Mouse (Mus musculus) hindbrain, embryonic 13.5 days (tissue): ENCODE measurements around the gene Card10. TPM values are rescaled to one million over a fixed set of nuclear protein-coding genes. Genes with fewer than 3 reads are reported as not detected.

Experiments
- ATAC-seq: fragments of 200-750 bp; cut with Nextera tagmentation; 2 replicates; pipeline ENCODE4 v1.8.0; 2017; ENCODE audit warnings: moderate TSS enrichment; ENCODE audit not compliant: low FRiP score
- H3K27ac ChIP-seq: fragments of 300-500 bp; sonication (generic); 2 replicates; pipeline ENCODE4 v1.5.1; 2015; ENCODE audit warnings: inconsistent platforms, mild to moderate bottlenecking, moderate library complexity
- H3K27me3 ChIP-seq: fragments of 300-500 bp; sonication (generic); 2 replicates; pipeline ENCODE4 v1.6.1; 2015; ENCODE audit warnings: mild to moderate bottlenecking, inconsistent platforms
- H3K36me3 ChIP-seq: fragments of 300-500 bp; sonication (generic); 2 replicates; pipeline ENCODE4 v1.6.1; 2015; ENCODE audit warnings: mild to moderate bottlenecking, inconsistent platforms
- H3K4me1 ChIP-seq: fragments of 300-500 bp; sonication (generic); replicated peaks from 2 replicates; pipeline ENCODE4 v1.6.1; 2015; ENCODE audit warnings: inconsistent platforms
- H3K4me2 ChIP-seq: fragments of 300-500 bp; sonication (generic); 2 replicates; pipeline ENCODE4 v1.6.1; 2015; ENCODE audit warnings: inconsistent platforms, mild to moderate bottlenecking, moderate library complexity
- H3K4me3 ChIP-seq: fragments of 300-500 bp; sonication (generic); 2 replicates; pipeline ENCODE4 v1.5.1; 2015; ENCODE audit warnings: mild to moderate bottlenecking, inconsistent platforms
- H3K9ac ChIP-seq: fragments of 300-500 bp; sonication (generic); 2 replicates; pipeline ENCODE4 v1.6.1; 2015; ENCODE audit warnings: mild to moderate bottlenecking, inconsistent platforms
- H3K9me3 ChIP-seq: fragments of 300-500 bp; sonication (generic); 2 replicates; pipeline ENCODE4 v1.6.1; 2016; ENCODE audit warnings: inconsistent platforms
- WGBS: fragments of 180-500 bp; shearing (Covaris S2); methylation state at CpG from one replicate; pipeline ENCODE4 v1.1.7; 2015; 5-methylcytosine and 5-hydroxymethylcytosine counted together
- polyA plus RNA-seq: library from polyadenylated mRNA; unstranded; fragments of >200 nt; fragmentation: Nextera tagmentation; extraction: Ambion mirVana; gene quantifications from 2 replicates; pipeline ENCODE4 v1.2.1, GENCODE M21; 2015

Card10 gene
- polyA plus RNA-seq, 1 experiment from 2014 or later = 1.6 TPM

DNA sequence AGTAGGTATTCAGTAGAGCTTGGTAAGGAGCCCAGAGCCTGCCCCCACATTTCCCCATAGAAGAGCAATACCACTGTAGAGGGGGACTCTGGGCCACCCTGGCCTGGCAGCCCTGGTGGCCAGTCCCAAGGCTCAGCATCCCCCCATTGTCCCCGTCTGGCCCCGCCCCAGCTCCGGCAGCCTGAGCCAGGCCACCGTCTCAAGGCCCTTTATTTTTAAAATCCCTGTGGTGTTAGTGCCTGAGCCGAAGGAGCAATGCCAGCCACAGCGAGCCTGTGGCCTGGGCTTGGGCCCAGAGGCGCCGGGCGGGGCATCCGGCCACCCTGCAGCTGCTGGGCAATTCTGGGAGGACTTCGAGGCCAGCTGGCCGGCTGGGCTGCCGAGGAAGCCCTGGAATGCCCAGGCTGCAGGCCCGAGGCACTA, 29.9 kb upstream of the Card10 start:
- peaks cover 8% of the 10 kb centered on the region; the same call in 1 of the 2 replicates for H3K27me3 ChIP-seq
- ATAC-seq = peak; percentile 55
- H3K27ac ChIP-seq = peak overlapping the region; percentile 68
- 19% methylated on average over 14 of the region's 14 CpGs for WGBS
- no peak overlapping the region for H3K4me3 ChIP-seq
- H3K9me3 ChIP-seq = no peaks in the 10 kb centered on the region
- H3K36me3 ChIP-seq = no peaks in the 10 kb centered on the region
- H3K4me2 ChIP-seq = no peak overlapping the region
- peak overlapping the region; percentile 53 for H3K9ac ChIP-seq
- H3K4me1 ChIP-seq = peaks cover 53% of the 10 kb centered on the region

DNA sequence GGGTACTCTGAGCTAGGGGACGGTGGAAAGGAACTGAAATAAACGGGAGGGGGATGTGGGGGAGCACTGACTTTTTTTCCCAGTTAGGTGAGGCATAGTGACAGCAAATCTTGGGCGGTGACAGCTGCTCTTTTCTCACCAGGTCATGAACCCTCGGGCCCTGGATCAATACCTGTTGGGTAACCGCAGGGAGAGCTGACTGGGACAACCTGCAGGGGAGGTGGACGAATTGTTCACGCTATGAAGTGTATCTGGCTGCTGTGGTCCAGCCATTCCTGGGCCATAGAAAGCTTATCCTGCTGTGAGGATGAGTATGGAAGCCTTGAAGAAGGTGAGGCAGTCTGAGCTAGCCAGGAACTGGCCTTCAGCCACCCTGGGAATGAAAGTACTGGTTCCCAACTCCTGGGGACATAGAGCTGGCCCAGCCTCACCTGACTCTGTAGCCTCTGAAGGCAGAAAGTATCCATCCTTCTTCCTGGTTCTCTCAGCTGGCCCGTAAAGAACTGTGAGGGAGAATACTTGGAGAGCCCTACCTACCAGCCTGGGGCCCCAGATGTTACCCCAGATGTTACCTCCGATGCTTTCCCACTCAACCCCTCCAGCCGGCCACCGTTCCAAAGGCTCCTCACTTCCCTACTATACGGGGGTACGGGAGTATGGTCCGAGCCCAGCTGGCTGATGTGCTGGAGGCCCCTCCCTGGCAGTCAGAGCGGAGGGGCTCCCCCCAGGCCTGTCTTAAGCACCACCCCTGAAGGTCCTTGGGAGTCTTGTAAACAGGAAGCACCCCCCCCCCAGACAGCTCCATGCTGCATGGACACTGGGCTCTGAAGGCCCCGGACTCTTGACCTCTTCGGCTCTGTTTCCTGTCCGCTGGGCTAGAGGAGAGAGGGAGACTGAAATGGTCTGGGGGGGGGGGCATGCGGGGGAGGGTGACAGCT, 29.1 kb upstream of the Card10 start:
- Histone ChIP-seq H3K4me1 (peaks cover 54% of the 10 kb centered on the region), H3K4me2 (no peak overlapping the region), H3K27ac (peak overlapping the region; percentile 68), H3K9ac (peak overlapping the region; percentile 53; the same call in 1 of the 2 replicates), H3K36me3 (no peaks in the 10 kb centered on the region), H3K9me3 (no peaks in the 10 kb centered on the region), H3K27me3 (peaks cover 15% of the 10 kb centered on the region), H3K4me3 (no peak overlapping the region)
- 55% methylated on average over 18 of the region's 19 CpGs for WGBS
- peak; percentile 12; the same call in 1 of the 2 replicates for ATAC-seq

DNA sequence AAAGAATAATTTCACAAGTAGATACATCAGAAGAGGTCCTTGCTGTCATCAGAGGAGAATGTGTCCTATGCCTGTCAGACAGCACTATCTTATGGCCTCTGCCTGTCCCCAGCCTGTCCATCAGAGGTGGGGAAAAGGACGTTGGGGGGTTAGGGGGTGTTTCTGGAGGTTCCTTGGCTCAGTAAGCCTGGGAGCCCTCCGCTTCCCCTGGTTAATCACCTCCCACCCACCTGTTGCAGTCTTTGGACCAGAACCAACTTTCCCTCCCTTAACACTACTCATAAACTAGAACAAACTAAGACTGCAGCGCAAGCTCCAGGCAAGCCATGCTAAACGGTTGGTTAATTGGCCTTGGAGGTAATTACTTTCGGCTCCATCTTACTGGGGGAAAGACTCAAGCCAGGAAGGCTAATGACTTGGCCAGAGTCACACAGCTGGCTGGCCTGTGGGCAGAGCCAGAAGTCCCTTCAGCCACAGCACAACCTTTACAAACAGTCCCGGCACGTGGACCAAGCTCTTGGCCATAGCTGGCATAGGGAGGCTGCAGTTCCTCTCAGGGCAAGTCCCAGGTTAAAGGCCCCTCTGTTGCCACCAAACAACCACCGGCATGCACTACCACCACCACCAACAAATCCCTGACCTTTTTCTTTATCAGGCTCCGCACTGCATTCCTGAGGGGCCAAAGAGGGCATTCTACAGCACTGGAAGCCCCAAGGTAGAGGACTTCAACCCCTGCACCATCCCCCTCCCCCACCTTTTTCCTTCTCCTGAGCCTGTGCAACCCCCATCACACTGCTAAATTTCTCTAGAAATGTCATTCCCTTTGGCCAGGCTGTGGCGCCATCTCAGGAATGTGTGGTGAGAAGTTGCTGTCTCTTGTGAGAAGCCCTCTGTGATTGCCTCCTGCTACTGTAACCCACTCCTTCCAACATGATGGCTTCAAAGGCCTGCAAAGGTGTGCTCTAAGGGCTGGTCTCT, 28.2 kb upstream of the Card10 start:
- peaks cover 18% of the 10 kb centered on the region for H3K27me3 ChIP-seq
- ATAC-seq = no peak
- H3K36me3 ChIP-seq = no peaks in the 10 kb centered on the region
- no peak overlapping the region for H3K4me2 ChIP-seq
- H3K4me3 ChIP-seq = no peak overlapping the region
- no peaks in the 10 kb centered on the region for H3K9me3 ChIP-seq
- no peak overlapping the region for H3K27ac ChIP-seq
- WGBS = 76% methylated on average over 10 of the region's 10 CpGs
- H3K4me1 ChIP-seq = peaks cover 52% of the 10 kb centered on the region
- H3K9ac ChIP-seq = no peak overlapping the region

DNA sequence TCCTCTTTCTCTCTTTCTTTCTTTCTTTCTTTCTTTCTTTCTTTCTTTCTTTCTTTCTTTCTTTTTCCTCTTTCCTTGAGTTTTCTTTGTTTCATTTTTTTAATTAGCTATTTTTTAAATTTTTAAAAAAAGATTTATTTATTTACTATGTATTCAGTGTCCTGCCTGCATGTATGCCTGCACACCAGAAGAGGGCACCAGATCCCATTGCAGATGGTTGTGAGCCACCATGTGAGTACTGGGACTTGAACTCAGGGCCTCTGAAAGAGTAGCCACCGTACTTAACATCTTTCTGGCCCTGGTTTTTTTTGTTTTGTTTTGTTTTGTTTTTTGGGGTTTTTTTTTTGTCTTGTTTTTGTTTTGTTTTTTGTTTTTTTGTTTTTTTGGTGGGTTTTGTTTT, 26.8 kb upstream of the Card10 start:
- no peak for ATAC-seq
- Histone ChIP-seq H3K4me1 (peaks cover 38% of the 10 kb centered on the region), H3K4me3 (no peak overlapping the region), H3K9ac (no peak overlapping the region), H3K9me3 (no peaks in the 10 kb centered on the region), H3K4me2 (no peak overlapping the region), H3K36me3 (no peaks in the 10 kb centered on the region), H3K27ac (no peak overlapping the region), H3K27me3 (peaks cover 21% of the 10 kb centered on the region)
- 93% methylated on average over 1 of the region's 1 CpGs for WGBS

DNA sequence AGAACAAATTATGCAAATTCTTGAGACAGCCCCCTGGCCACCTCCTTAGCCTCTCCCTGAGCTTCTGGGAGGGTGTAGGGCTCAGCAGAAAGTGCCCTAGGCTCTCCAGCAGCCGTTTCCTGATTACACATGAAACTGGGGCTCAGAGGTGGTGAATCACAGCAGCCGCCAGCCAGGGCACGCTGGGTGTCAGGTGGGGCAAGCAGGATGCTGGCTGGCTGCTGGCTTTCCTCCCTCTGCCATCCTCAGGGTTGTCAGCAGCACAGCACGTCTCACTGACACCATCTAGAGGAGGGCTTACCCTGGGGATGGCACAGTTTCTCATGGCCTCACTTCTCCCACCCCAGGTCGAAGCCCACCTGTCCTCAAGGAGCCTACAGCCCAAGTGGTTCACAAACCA, 25.5 kb upstream of the Card10 start:
- peak overlapping the region; percentile 36; the same call in 1 of the 2 replicates for H3K9ac ChIP-seq
- 16% methylated on average over 5 of the region's 5 CpGs for WGBS

DNA sequence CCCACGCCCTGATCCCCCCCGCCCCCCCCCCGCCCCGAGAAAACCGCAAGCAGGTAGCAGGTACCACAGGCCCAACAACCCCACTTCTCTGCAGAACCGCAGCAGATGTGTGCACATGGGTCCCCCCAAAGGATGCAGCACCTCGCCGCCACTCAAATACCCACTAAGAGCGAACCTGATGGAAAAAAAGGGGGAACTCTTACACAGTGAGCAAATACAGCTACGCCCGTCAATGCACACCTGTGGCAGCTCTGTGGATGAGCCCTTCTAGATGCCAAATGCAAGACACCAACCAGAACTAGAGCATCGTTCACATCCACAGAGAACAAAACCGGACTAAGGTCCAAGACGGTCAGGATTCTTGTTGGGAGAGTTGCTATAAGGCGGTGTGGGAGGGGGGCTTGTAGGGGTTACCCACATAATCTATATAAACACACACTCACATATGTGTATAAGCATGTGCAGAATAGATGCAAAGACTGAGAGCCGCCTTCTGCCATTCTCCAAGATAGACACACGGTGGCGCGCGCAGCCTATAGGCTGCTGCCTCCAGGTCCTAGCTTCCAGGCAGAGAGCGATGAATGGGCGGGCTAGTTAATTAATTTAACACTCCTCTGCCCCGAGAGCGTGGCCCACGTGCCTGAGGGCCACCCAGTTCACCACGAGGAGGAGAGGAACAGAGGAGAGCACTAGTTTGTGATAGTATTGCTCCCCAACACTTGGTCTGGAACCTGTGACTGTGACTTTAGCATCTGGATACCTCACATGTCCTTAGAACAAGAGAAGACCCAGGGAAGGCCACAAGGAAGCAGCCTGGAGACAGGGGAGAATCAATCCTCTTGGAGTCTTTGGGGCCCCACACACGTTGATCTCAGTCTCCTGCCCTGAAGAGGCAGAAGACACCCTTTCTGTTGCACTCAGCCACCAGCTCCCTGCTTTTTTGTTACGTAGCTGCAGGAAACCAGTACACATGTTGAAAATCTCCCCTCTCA, 23.7 kb upstream of the Card10 start:
- WGBS = 23% methylated on average over 28 of the region's 28 CpGs
- peaks cover 15% of the 10 kb centered on the region for H3K4me1 ChIP-seq
- no peak for ATAC-seq

More for the DNA sequence above, 25.5 kb upstream of the Card10 start:
- Histone ChIP-seq H3K9me3 (no peaks in the 10 kb centered on the region), H3K27ac (no peak overlapping the region), H3K27me3 (peaks cover 23% of the 10 kb centered on the region), H3K4me1 (peaks cover 28% of the 10 kb centered on the region), H3K4me2 (no peak overlapping the region), H3K4me3 (no peak overlapping the region), H3K36me3 (no peaks in the 10 kb centered on the region)
- no peak for ATAC-seq

DNA sequence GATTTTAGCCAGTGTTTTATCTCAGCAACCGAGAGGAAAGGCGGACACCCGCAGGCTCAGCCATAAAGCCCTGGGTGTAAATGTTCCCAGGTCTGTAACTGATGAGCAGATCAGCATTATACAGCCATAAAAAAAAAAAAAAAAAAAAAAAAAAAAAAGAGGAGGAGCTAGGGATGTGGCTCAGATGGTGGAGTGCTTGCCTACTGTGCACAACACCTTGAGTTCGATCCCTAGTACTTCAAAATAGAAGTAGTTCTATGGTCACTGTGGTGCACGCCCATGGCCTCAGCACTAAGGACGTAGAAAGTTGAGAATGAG, 13.2 kb upstream of the Card10 start:
- no peaks in the 10 kb centered on the region for H3K9me3 ChIP-seq
- H3K4me3 ChIP-seq = no peak overlapping the region
- H3K4me1 ChIP-seq = no peaks in the 10 kb centered on the region; the same call in 1 of the 2 replicates
- no peak overlapping the region for H3K9ac ChIP-seq
- no peak overlapping the region for H3K4me2 ChIP-seq
- H3K27me3 ChIP-seq = no peaks in the 10 kb centered on the region
- no peaks in the 10 kb centered on the region for H3K36me3 ChIP-seq
- no peak overlapping the region for H3K27ac ChIP-seq
- ATAC-seq = no peak
- WGBS = 76% methylated on average over 6 of the region's 6 CpGs

More for the DNA sequence above, 23.7 kb upstream of the Card10 start:
- H3K4me3 ChIP-seq = no peak overlapping the region
- H3K27ac ChIP-seq = no peak overlapping the region
- no peak overlapping the region for H3K4me2 ChIP-seq
- H3K27me3 ChIP-seq = peaks cover 23% of the 10 kb centered on the region
- H3K9ac ChIP-seq = no peak overlapping the region; the same call in 1 of the 2 replicates
- H3K36me3 ChIP-seq = no peaks in the 10 kb centered on the region
- H3K9me3 ChIP-seq = no peaks in the 10 kb centered on the region

DNA sequence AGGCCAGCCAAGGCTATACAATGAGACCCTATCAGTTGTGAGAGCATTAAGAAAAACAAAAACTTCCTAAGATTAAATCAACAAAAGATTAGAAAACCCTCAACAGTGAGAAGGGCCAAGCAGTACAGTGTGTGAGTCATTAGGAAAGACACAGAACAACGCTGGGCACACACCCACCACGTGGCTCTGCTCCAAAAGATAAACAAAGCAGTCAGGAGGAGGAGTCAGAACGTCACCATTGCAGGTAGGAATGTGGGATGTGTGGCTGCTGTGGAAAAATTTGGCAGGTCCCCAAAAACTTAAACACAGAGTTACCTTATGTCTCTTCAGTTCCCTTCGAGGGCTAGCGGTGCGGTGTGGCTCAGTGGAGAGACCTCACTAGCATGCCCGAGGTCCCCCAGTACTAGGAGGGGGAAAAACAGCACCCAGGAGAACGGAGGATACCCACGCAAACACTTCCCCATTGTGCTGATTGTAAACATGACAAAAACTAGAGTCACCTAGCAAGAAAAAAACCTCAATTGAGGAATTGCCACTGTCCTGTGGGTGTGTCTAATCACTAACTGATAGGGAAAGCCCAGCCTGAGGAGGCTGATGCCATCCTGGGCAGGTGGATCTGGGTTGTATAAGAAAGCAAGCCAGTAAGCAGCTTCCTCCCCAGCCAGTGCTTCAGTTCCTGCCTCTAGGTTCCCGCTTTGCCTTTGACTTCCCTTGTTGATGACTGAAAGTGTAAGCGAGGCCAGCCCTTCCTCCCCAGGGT, 12.7 kb upstream of the Card10 start:
- Histone ChIP-seq H3K4me1 (no peaks in the 10 kb centered on the region; the same call in 1 of the 2 replicates), H3K36me3 (no peaks in the 10 kb centered on the region), H3K27ac (no peak overlapping the region), H3K4me3 (no peak overlapping the region), H3K4me2 (no peak overlapping the region), H3K27me3 (no peaks in the 10 kb centered on the region), H3K9ac (no peak overlapping the region), H3K9me3 (no peaks in the 10 kb centered on the region)
- WGBS = 63% methylated on average over 11 of the region's 11 CpGs
- no peak for ATAC-seq

DNA sequence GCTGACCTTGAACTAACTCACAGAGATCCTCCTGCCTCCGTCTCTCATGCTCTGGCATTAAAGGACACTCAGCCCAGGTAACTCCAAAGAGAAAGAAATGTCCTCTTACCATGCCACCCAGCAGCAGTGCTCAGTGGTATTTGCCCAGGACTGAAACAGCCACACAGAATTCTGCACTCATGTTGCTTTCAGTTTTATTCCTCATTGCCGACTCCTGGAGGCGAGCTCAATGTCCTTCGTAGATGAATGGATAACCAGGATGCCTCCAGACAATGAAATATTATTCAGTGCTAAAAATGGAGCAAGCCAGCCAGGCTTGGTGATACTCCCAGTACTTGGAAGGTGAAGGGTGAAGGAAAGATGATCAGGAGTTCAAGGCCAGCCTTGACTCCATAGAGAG, 10.8 kb upstream of the Card10 start:
- H3K9me3 ChIP-seq = no peaks in the 10 kb centered on the region
- 94% methylated on average over 4 of the region's 4 CpGs for WGBS
- no peak overlapping the region for H3K9ac ChIP-seq

DNA sequence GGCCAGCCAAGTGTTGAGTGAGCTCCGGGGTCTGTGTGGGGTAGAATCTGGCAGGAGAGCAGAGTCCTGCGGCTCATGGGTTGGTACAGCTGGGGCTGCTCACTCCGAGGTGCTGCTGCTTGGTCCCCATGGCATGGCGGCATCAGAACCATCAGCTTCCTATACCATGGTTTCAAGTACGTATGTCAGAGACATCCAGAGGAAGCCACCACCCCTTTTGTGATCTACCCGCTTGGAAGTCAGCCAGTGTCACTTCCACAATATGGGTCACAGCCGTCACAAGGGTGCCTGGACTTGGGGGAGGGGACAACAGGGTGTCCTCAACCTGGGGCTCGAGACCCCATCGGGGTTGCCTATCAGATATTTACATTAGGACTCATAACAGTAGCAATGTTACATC, 7.3 kb upstream of the Card10 start:
- WGBS = 79% methylated on average over 9 of the region's 9 CpGs
- Histone ChIP-seq H3K9me3 (no peaks in the 10 kb centered on the region), H3K4me3 (no peak overlapping the region), H3K9ac (no peak overlapping the region), H3K27me3 (peaks cover 19% of the 10 kb centered on the region), H3K4me1 (no peaks in the 10 kb centered on the region), H3K4me2 (no peak overlapping the region), H3K36me3 (no peaks in the 10 kb centered on the region), H3K27ac (no peak overlapping the region)
- no peak for ATAC-seq

More for the DNA sequence above, 10.8 kb upstream of the Card10 start:
- Histone ChIP-seq H3K4me1 (no peaks in the 10 kb centered on the region; the same call in 1 of the 2 replicates), H3K36me3 (no peaks in the 10 kb centered on the region), H3K27me3 (no peaks in the 10 kb centered on the region), H3K4me3 (no peak overlapping the region), H3K27ac (no peak overlapping the region), H3K4me2 (no peak overlapping the region)
- no peak for ATAC-seq

DNA sequence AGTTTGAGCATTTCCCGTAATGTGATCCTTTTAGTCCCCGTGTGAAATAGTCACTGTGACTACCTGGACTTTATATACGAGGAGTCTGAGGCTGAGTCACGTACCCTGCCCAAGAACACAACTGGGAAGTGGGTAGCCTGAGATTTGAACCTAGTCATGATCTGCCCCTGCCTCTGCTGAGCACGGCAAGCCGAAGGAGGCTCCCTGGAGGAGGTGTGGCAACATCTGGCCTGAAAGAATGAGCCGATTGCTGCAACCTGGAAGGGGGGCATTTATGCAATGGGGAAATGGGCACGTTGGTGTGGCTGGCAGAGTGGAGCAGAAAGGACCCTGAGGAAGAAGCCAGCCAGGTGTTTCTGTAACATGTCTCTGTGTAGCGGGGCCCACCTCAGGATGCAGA, 6.9 kb upstream of the Card10 start:
- 73% methylated on average over 9 of the region's 9 CpGs for WGBS
- Histone ChIP-seq H3K9ac (no peak overlapping the region), H3K9me3 (no peaks in the 10 kb centered on the region), H3K27me3 (peaks cover 23% of the 10 kb centered on the region), H3K27ac (no peak overlapping the region), H3K4me1 (no peaks in the 10 kb centered on the region), H3K4me3 (no peak overlapping the region), H3K36me3 (no peaks in the 10 kb centered on the region), H3K4me2 (no peak overlapping the region)
- no peak for ATAC-seq
